Mouse (Mus musculus) erythroblast, embryonic 14.5 days (primary cell): ENCODE results near the gene 2310057M21Rik.

Experiments
- GATA1 ChIP-seq: IDR thresholded peaks from 2 replicates; pipeline ENCODE4 v1.6.1; 2012; ENCODE audit warnings: low read length, inconsistent platforms, mixed read lengths
- TAL1 ChIP-seq: IDR thresholded peaks from 3 replicates; pipeline ENCODE4 v1.6.1; 2012; ENCODE audit warnings: low read length, inconsistent platforms, mixed read lengths

DNA sequence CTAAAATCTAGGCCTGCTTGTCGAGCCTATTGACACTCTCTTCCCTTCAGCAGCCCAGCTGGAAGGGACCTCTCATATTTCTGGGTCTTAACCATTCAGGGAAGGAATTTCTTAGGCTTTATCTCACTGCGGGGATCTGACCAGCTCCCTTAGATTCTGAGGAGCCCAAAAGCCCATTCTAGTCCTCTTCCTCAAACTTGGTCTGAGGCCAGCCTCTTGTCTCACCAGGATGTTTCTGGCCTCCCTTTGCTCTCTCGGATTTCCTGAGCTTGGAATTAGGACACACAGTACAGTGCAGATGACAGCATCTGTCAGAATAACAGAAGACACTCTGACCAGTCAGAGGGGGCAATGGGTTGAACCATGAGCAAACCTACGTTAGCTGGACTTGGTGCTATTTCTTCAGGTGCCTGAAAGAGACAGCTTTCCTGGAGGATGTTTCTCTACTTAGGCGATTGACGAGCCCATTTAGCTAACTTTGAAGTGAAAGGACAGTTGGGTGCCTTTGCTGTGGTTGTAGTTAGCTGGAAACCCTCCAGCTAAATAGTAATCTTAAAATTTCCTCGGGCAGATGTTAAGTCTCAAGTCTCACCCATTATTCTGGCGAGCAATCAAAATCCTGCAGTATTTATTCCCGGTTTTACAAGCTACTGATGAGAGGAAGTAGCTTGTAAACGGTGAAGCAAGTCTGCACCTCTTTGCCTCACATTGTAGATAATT, 48.8 kb upstream of the 2310057M21Rik start:
- TF ChIP-seq GATA1 (no peak), TAL1 (no peak)
